Mouse (Mus musculus) bone marrow macrophage, adult 2 months (primary cell): ENCODE data around the gene Hectd3. TPM values are rescaled to one million over a fixed set of nuclear protein-coding genes. Genes with fewer than 3 reads are reported as not detected.

Source experiments
- H3K27ac ChIP-seq: 2 replicates; pipeline ENCODE4 v1.5.1; 2012; ENCODE audit warnings: low read depth, low read length; ENCODE audit not compliant: insufficient read depth
- H3K4me1 ChIP-seq: 2 replicates; pipeline ENCODE4 v1.6.1; 2012; ENCODE audit warnings: low read length; ENCODE audit not compliant: control insufficient read depth, insufficient read depth
- H3K4me3 ChIP-seq: 2 replicates; pipeline ENCODE4 v1.5.1; 2012; ENCODE audit warnings: mild to moderate bottlenecking, low read length, moderate library complexity; ENCODE audit not compliant: insufficient read depth
- CTCF ChIP-seq: IDR thresholded peaks from 2 replicates; pipeline ENCODE4 v1.5.1; 2012; ENCODE audit warnings: low read depth, mild to moderate bottlenecking, low read length, moderate library complexity
- POLR2A ChIP-seq: IDR thresholded peaks from 2 replicates; pipeline ENCODE4 v1.6.1; 2012; ENCODE audit warnings: mild to moderate bottlenecking, low read depth, low read length, borderline replicate concordance
- polyA plus RNA-seq: library from polyadenylated mRNA; stranded (reverse); fragments of >200 nt; gene quantifications from 2 replicates; pipeline ENCODE4 v1.2.4, GENCODE M21; 2012; ENCODE audit not compliant: missing spikeins, insufficient read depth, insufficient read length

Gene Hectd3
- polyA plus RNA-seq, 1 experiment = 24.5 TPM

DNA sequence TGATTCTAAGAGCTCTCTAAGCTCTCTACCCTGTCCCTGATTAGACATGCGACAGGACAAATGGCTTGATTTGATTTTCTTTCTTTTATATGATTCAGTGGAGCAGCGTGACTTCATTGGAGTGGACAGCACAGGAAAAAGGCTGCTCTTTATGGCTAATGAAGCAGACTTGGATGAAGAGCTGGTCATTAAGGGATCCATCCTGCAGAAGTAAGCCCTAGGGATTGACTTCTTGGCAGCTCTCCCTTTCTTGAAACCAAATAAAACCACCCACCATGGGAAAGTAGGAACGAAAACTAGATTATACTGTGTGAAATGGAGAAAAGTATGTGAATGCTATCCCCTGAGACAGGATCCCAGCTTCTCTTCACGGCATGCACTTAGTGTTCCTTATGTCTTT is 57.5 kb downstream of the Hectd3 start:
- Histone ChIP-seq H3K4me3 (no peak overlapping the region), H3K27ac (no peak overlapping the region), H3K4me1 (peaks cover 3% of the 10 kb centered on the region; the same call in 1 of the 2 replicates)
- TF ChIP-seq CTCF (no peak), POLR2A (no peak)

DNA sequence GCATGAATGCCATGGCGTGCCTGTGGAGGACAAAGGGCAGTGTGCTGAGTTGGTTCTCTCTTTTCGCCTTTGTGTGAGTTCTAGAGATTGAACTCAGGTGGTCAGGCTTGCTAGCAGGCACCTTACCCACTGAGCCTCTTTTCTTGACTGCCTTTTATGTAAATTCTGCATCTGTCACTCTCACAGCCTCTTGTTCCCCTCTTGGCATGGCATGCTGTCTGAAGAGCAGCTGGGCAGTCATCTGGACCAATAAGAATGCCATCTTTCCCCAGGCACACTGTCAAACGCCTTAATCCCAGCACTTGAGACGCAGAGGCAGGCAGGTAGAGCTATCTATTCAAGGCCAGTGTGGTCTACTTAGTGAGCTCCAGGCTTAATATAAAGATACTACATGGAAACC is 58.8 kb downstream of the Hectd3 start:
- TF ChIP-seq POLR2A = no peak
- no peak for TF ChIP-seq CTCF
- no peak overlapping the region for H3K4me3 ChIP-seq
- peaks cover under 1% of the 10 kb centered on the region; the same call in 1 of the 2 replicates for H3K4me1 ChIP-seq
- H3K27ac ChIP-seq = no peak overlapping the region

Other genes with a start within 250 kb of the Hectd3 start
- 15.7 and 20.6 TPM in 2 replicates for gene Toe1, start 187.7 kb upstream of the Hectd3 start, polyA plus RNA-seq
- 2.0 and 4.9 TPM in 2 replicates for gene Mutyh, start 187.6 kb upstream of the Hectd3 start, polyA plus RNA-seq
- gene Hpdl, start 173.6 kb upstream of the Hectd3 start, polyA plus RNA-seq = not detected in 2 replicates
- not detected in 2 replicates for gene Zswim5, start 117.9 kb upstream of the Hectd3 start, polyA plus RNA-seq
- 45.5 and 56.5 TPM in 2 replicates for gene Urod, start 904 bp upstream of the Hectd3 start, polyA plus RNA-seq
- gene Eif2b3, start 24.1 kb downstream of the Hectd3 start, polyA plus RNA-seq = 8.1 and 8.5 TPM in 2 replicates
- not detected in 2 replicates for gene Ptch2, start 100.8 kb downstream of the Hectd3 start, polyA plus RNA-seq
- 4.3 and 4.8 TPM in 2 replicates for gene Btbd19, start 130.4 kb downstream of the Hectd3 start, polyA plus RNA-seq
- 2.2 and 4.4 TPM in 2 replicates for gene Tctex1d4, start 131.5 kb downstream of the Hectd3 start, polyA plus RNA-seq
- gene Plk3, start 138.6 kb downstream of the Hectd3 start, polyA plus RNA-seq = 2.9 and 3.3 TPM in 2 replicates
- 1,158 and 1,548 TPM in 2 replicates for gene Rps8, start 160.9 kb downstream of the Hectd3 start, polyA plus RNA-seq
- gene Kif2c, start 187.3 kb downstream of the Hectd3 start, polyA plus RNA-seq = 17.2 and 20.5 TPM in 2 replicates